Mouse (Mus musculus) left cerebral cortex, adult 18-20 months (tissue): ENCODE results near the gene Clec10a. TPM values are rescaled to one million over a fixed set of nuclear protein-coding genes. Genes with fewer than 3 reads are reported as not detected.

Experiments
- DNase-seq, 2 experiments: peaks; one replicate each; pipeline ENCODE4 v3.0.0; 2021 to 2022; ENCODE audit warnings: low spot score in 2 of 2, mixed read lengths in 1 of 2
- total RNA-seq, 2 experiments: library from RNA; stranded (reverse); gene quantifications; 2 replicates each; pipeline ENCODE4 v1.2.3; 2021

The Clec10a gene
- total RNA-seq, 2 experiments from 2014 or later, result 2.6 to 4.0 TPM

- no peak for DNase-seq
Measured at GRCm38 (mm10) chr11:70215301-70215700, 59.3 kb downstream of the Clec10a start.

- no peak for DNase-seq
Measured at GRCm38 (mm10) chr11:70216103-70216502, 60.1 kb downstream of the Clec10a start.

GRCm38 (mm10) chr11:70218039-70218438, 62.0 kb downstream of the Clec10a start:
- DNase-seq, result no peak

- DNase-seq, result no peak
Measured at GRCm38 (mm10) chr11:70218741-70219470, 62.9 kb downstream of the Clec10a start.

DNA sequence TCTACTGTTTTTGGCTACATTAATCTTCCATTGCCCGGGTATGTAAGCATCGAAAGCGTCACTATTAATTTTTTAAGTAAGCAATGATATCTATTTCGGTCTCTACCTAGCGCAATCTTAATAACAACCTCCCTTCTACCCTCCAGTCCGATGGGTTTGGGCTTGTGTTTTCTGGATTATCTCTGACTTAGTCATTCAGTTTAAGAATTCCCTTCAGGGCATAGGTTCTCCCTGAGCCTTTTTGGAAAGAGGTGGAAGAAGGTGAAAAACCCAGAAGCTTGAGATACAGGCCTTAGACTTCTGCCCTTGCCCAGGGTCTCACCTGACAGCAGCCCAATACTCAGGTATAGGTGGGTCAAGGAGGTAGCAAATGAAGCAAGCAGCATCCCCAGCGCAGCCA, 63.9 kb downstream of the Clec10a start:
- no peak for DNase-seq

GRCm38 (mm10) chr11:70220323-70220722, 64.3 kb downstream of the Clec10a start:
- no peak for DNase-seq

Other genes starting within 250 kb of the Clec10a start
- gene Gps2, start 242.3 kb upstream of the Clec10a start, total RNA-seq, result 10 to 100 TPM; 33.0 to 33.4 TPM
- gene Eif5a, start 234.2 kb upstream of the Clec10a start, total RNA-seq, result 100 to 1,000 TPM; 431 to 468 TPM
- gene Ybx2, start 220.4 kb upstream of the Clec10a start, total RNA-seq, result 1 to 10 TPM; 4.6 to 6.5 TPM
- 1 to 10 TPM; 4.9 to 6.4 TPM for gene Slc2a4, start 208.0 kb upstream of the Clec10a start, total RNA-seq
- not detected for gene Cldn7, start 191.4 kb upstream of the Clec10a start, total RNA-seq
- 100 to 1,000 TPM; 111 to 121 TPM for gene Ctdnep1, start 175.0 kb upstream of the Clec10a start, total RNA-seq
- 10 to 100 TPM; 78.8 to 87.3 TPM for gene Elp5, start 173.7 kb upstream of the Clec10a start, total RNA-seq
- gene Gabarap, start 165.1 kb upstream of the Clec10a start, total RNA-seq, result 100 to 1,000 TPM; 231 to 236 TPM
- 10 to 100 TPM; 52.6 to 53.8 TPM for gene Phf23, start 160.4 kb upstream of the Clec10a start, total RNA-seq
- gene Dvl2, start 155.6 kb upstream of the Clec10a start, total RNA-seq, result 10 to 100 TPM; 28.6 to 32.9 TPM
- gene Acadvl, start 140.8 kb upstream of the Clec10a start, total RNA-seq, result 10 to 100 TPM; 55.6 to 57.9 TPM
- gene Dlg4, start 139.3 kb upstream of the Clec10a start, total RNA-seq, result 100 to 1,000 TPM; 718 to 731 TPM
- 1 to 10 TPM; 2.2 to 3.8 TPM for gene Asgr1, start 102.1 kb upstream of the Clec10a start, total RNA-seq
- gene Asgr2, start 63.6 kb upstream of the Clec10a start, total RNA-seq, result not detected
- gene Mgl2, start 25.9 kb upstream of the Clec10a start, total RNA-seq, result 1 to 10 TPM; 1.0 TPM
- 10 to 100 TPM; 34.2 to 35.5 TPM for gene Slc16a11, start 56.6 kb downstream of the Clec10a start, total RNA-seq
- gene Slc16a13, start 64.9 kb downstream of the Clec10a start, total RNA-seq, result 1 to 10 TPM; 5.2 to 8.0 TPM
- gene Bcl6b, start 73.6 kb downstream of the Clec10a start, total RNA-seq, result 1 to 10 TPM; 1.2 to 3.2 TPM
- gene 0610010K14Rik, start 81.7 kb downstream of the Clec10a start, total RNA-seq, result 10 to 100 TPM; 44.6 to 47.2 TPM
- gene Gm21988, start 83.6 kb downstream of the Clec10a start, total RNA-seq, result 1 to 10 TPM; 3.0 to 4.8 TPM
- gene Rnasek, start 83.6 kb downstream of the Clec10a start, total RNA-seq, result 100 to 1,000 TPM; 269 to 280 TPM
- gene Alox12, start 99.2 kb downstream of the Clec10a start, total RNA-seq, result under 1 TPM; 0.44 to 0.47 TPM
- under 1 TPM; 0.19 to 0.40 TPM for gene Alox12e, start 166.4 kb downstream of the Clec10a start, total RNA-seq
- not detected for gene Alox15, start 195.8 kb downstream of the Clec10a start, total RNA-seq